Mouse (Mus musculus) lung, postnatal 14 days (tissue): ENCODE measurements around the gene Tmf1.

Experiments
- DNase-seq: peaks from one replicate; pipeline ENCODE4 v3.0.0; 2021

Gene Tmf1

GRCm38 (mm10) chr6:97178491-97179366 is at the start of gene Tmf1:
Gene Tmf1 (minus strand): TSS chr6:97179122.
- DNase-seq: peak; percentile 96

GRCm38 (mm10) chr6:97227067-97227847 is 48.3 kb upstream of the Tmf1 start:
- DNase-seq: no peak

- DNase-seq: no peak
Observed at GRCm38 (mm10) chr6:97226083-97226491, 47.2 kb upstream of the Tmf1 start.

- DNase-seq: no peak
Observed at GRCm38 (mm10) chr6:97224505-97224904, 45.6 kb upstream of the Tmf1 start.

- no peak for DNase-seq
Observed at GRCm38 (mm10) chr6:97223566-97223965, 44.6 kb upstream of the Tmf1 start.

GRCm38 (mm10) chr6:97222931-97223467 is 44.1 kb upstream of the Tmf1 start:
- DNase-seq: no peak

- no peak for DNase-seq
Observed at GRCm38 (mm10) chr6:97222321-97222720, 43.4 kb upstream of the Tmf1 start.

- DNase-seq: no peak
Observed at GRCm38 (mm10) chr6:97221205-97222025, 42.5 kb upstream of the Tmf1 start.

GRCm38 (mm10) chr6:97220672-97221071 is 41.8 kb upstream of the Tmf1 start:
- DNase-seq: no peak

- DNase-seq: no peak
Observed at GRCm38 (mm10) chr6:97216154-97216821, 37.4 kb upstream of the Tmf1 start.

GRCm38 (mm10) chr6:97211981-97212380 is 33.1 kb upstream of the Tmf1 start:
- peak; percentile 40 for DNase-seq

GRCm38 (mm10) chr6:97210962-97211601 is 32.2 kb upstream of the Tmf1 start:
- DNase-seq: peak; percentile 31

- peak; percentile 88 for DNase-seq
Observed at GRCm38 (mm10) chr6:97210191-97210961, 31.5 kb upstream of the Tmf1 start, which contains the start of gene Arl6ip5. Gene Arl6ip5 (plus strand): TSS chr6:97210689.

- DNase-seq: no peak
Observed at GRCm38 (mm10) chr6:97209751-97210150, 30.8 kb upstream of the Tmf1 start.

- no peak for DNase-seq
Observed at GRCm38 (mm10) chr6:97209201-97209600, 30.3 kb upstream of the Tmf1 start.

GRCm38 (mm10) chr6:97208406-97208805 is 29.5 kb upstream of the Tmf1 start:
- no peak for DNase-seq

GRCm38 (mm10) chr6:97207085-97207484 is 28.2 kb upstream of the Tmf1 start:
- no peak for DNase-seq

GRCm38 (mm10) chr6:97205439-97205885 is 26.5 kb upstream of the Tmf1 start, which contains the start of gene Uba3:
Gene Uba3 (minus strand): TSS chr6:97205647.
- peak; percentile 100 for DNase-seq

GRCm38 (mm10) chr6:97204952-97205351 is 26.0 kb upstream of the Tmf1 start:
- DNase-seq: peak; percentile 15

GRCm38 (mm10) chr6:97204252-97204869 is 25.4 kb upstream of the Tmf1 start:
- DNase-seq: no peak
